Mouse (Mus musculus) stomach, postnatal 0 days (tissue): ENCODE data around the gene Tgfbr2.

Source experiments
- CTCF ChIP-seq: IDR thresholded peaks from 2 replicates; pipeline ENCODE4 v1.5.1; 2016; ENCODE audit warnings: antibody characterized with exemption, low read depth, mild to moderate bottlenecking, moderate library complexity
- EP300 ChIP-seq: optimal IDR thresholded peaks from 2 replicates; pipeline ENCODE3; 2016; ENCODE audit warnings: antibody characterized with exemption

- no peak for TF ChIP-seq CTCF
- TF ChIP-seq EP300 = no peak
These were observed 75.1 kb downstream of the Tgfbr2 start for GRCm38 (mm10) chr9:116100015-116100414.
